Comparison of ENCODE assay signal across 8 mouse cellular contexts in the genomic region with DNA sequence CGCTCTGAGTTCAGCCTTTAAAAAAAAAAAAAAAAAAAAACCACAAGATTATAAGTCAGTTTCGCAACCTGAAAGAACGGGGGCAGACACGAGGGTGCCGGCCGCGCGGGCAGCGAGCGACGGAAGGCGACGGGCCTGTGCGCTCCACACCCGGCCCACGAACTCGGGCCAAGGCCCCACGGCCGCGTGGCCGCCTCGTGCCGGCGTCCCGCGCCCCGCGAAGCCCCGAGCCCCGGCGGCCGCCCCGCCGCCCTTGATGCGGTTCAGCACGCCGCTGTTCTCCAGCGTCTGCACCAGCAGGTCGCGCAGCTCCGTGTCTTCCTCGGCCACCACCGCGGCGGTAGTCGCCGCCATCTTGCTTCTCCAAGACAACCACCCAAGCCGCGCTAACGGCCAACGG. TPM values are rescaled to one million over a fixed set of nuclear protein-coding genes. Genes with fewer than 3 reads are reported as not detected.
DNase-seq lines count a peak whose midpoint lies in the region; ATAC-seq and TF ChIP-seq lines count a peak whose summit lies in the region.
"Not testable (repeated sequence)": the region's sequence is repeated elsewhere in the genome, so short reads cannot be mapped to it uniquely, and the experiment has no call there.

A gene (minus strand): TSS at position 381 of the 400 bp plus-strand sequence.

- H3K4me3 ChIP-seq in embryonic facial prominence, embryonic 15.5 days (replicated peaks): peak within 1 kb of the TSS; percentile 52
- peak within 1 kb of the TSS; percentile 46 for H3K4me3 ChIP-seq in heart, adult 2 months
- H3K4me3 ChIP-seq in intestine, postnatal 0 days (ENCODE audit: low read depth, low read length): peak within 1 kb of the TSS; percentile 43
- peak within 1 kb of the TSS; percentile 90 for H3K4me3 ChIP-seq in megakaryocyte, embryonic 14.5 days (replicated peaks)

- not testable (repeated sequence) for H3K9me3 ChIP-seq in embryonic facial prominence, embryonic 15.5 days (replicated peaks); intestine, postnatal 0 days (ENCODE audit: control insufficient read depth); megakaryocyte, embryonic 14.5 days

- H3K4me1 ChIP-seq in embryonic facial prominence, embryonic 15.5 days; heart, adult 2 months (ENCODE audit: control insufficient read depth, insufficient read depth, low read length); intestine, postnatal 0 days (replicated peaks; ENCODE audit: control insufficient read depth, insufficient read depth, low read length); megakaryocyte, embryonic 14.5 days: not testable (repeated sequence)

- DNase-seq in adrenal gland, postnatal 14 days: peak; percentile 60
- DNase-seq in heart, adult 2 months: peak; percentile 76 to 80
- peak; percentile 18 for DNase-seq in left cerebral cortex, postnatal 4 days
- peak; percentile 65 for DNase-seq in right cerebral cortex, postnatal 25 days
- peak; percentile 33 for DNase-seq in urinary bladder, postnatal 25 days (ENCODE audit: low spot score)

- not testable (repeated sequence) for H3K79me2 ChIP-seq in heart, adult 2 months (replicated peaks; ENCODE audit: control insufficient read depth, insufficient read depth, low read length)

- peak within 1 kb of the TSS; percentile 43 for H3K4me2 ChIP-seq in embryonic facial prominence, embryonic 15.5 days (replicated peaks)
- peak within 1 kb of the TSS; percentile 56 for H3K4me2 ChIP-seq in intestine, postnatal 0 days (replicated peaks; ENCODE audit: low read depth)

- ATAC-seq in embryonic facial prominence, embryonic 15.5 days (ENCODE audit: insufficient number of reproducible peaks, low FRiP score, low TSS enrichment, low read depth): peak; percentile 48
- peak; percentile 44 for ATAC-seq in intestine, postnatal 0 days

- WGBS in embryonic facial prominence, embryonic 15.5 days: under 1% methylated on average over 27 of the region's 51 CpGs
- 2% methylated on average over 44 of the region's 51 CpGs for WGBS in heart, adult 2 months
- WGBS in intestine, postnatal 0 days: under 1% methylated on average over 31 of the region's 51 CpGs

- intact Hi-C loops in heart, adult 2 months (cut with DNase I); left cerebral cortex, postnatal 4 days (cut with DNase I): not testable (repeated sequence)

- H3K27me3 ChIP-seq in embryonic facial prominence, embryonic 15.5 days; heart, adult 2 months (ENCODE audit: control insufficient read depth, insufficient read depth, low read length); intestine, postnatal 0 days (replicated peaks; ENCODE audit: control insufficient read depth, insufficient read depth, low read length); megakaryocyte, embryonic 14.5 days (replicated peaks): not testable (repeated sequence)

- 0 out of 2 replicates have a peak within 1 kb of the TSS, but pooled peaks have one; percentile 63 for H3K27ac ChIP-seq in embryonic facial prominence, embryonic 15.5 days (replicated peaks)
- H3K27ac ChIP-seq in heart, adult 2 months: peak within 1 kb of the TSS; percentile 70
- H3K27ac ChIP-seq in intestine, postnatal 0 days (ENCODE audit: low read depth, low read length): 0 out of 2 replicates have a peak within 1 kb of the TSS, but pooled peaks have one; percentile 41

- TF ChIP-seq CTCF in heart, adult 2 months (IDR thresholded peaks at IDR 0.05); intestine, postnatal 0 days (IDR thresholded peaks at IDR 0.05; ENCODE audit: low read depth): not testable (repeated sequence)

- TF ChIP-seq POLR2A in heart, adult 2 months (IDR thresholded peaks at IDR 0.05; ENCODE audit: insufficient read depth, low read depth, low read length): not testable (repeated sequence)

- TF ChIP-seq EP300 in heart, adult 2 months (IDR thresholded peaks at IDR 0.05; ENCODE audit: insufficient read depth, low read depth, low read length): not testable (repeated sequence)

- H3K9ac ChIP-seq in embryonic facial prominence, embryonic 15.5 days: not testable (repeated sequence)
- peak within 1 kb of the TSS; percentile 74 for H3K9ac ChIP-seq in heart, adult 2 months (ENCODE audit: low read depth, low read length)
- H3K9ac ChIP-seq in intestine, postnatal 0 days (ENCODE audit: low read depth, low read length): peak within 1 kb of the TSS; percentile 42

- not testable (repeated sequence) for H3K36me3 ChIP-seq in embryonic facial prominence, embryonic 15.5 days; heart, adult 2 months (ENCODE audit: control insufficient read depth, insufficient read depth, low read length); intestine, postnatal 0 days (ENCODE audit: control insufficient read depth, insufficient read depth); megakaryocyte, embryonic 14.5 days (replicated peaks; ENCODE audit: low read length)

RNA-seq across cellular contexts. Expression of the gene that starts here (rescaled TPM):
- 14.2 and 14.7 TPM in 2 replicates for total RNA-seq in adrenal gland, postnatal 14 days (2021)
- 46.1 and 49.0 TPM in 2 replicates for polyA plus RNA-seq in embryonic facial prominence, embryonic 15.5 days (2015; fragmentation: Nextera tagmentation; extraction: Ambion mirVana)
- 1 to 10 TPM; 8.1 to 8.6 TPM for total RNA-seq in heart, adult 2 months (2021)
- 10.2 and 13.9 TPM in 2 replicates for polyA plus RNA-seq in heart, adult 2 months (2012; rRNA removed)
- polyA plus RNA-seq in intestine, postnatal 0 days (2015; fragmentation: Nextera tagmentation; extraction: Ambion mirVana): 12.4 and 12.6 TPM in 2 replicates
- 10 to 100 TPM; 20.9 to 21.3 TPM for total RNA-seq in left cerebral cortex, postnatal 4 days (2021)
- 2.2 TPM in 1 of 2 replicates, not detected in the other for polyA plus RNA-seq in megakaryocyte, embryonic 14.5 days (2012; ENCODE audit: insufficient read depth, low replicate concordance)

Comparison
In these comparisons a context has a peak if more than half of its experiments do, and no peak if none do; other contexts are left out.
1. Peak in every context shown above with its lines: DNase-seq, ATAC-seq, H3K4me3 ChIP-seq and H3K27ac ChIP-seq.
2. DNase-seq: peak in every context shown above with its lines; median percentile 78 in heart, adult 2 months; 65 in right cerebral cortex, postnatal 25 days; 60 in adrenal gland, postnatal 14 days; 33 in urinary bladder, postnatal 25 days; 18 in left cerebral cortex, postnatal 4 days.